Mouse (Mus musculus): Measurements from ENCODE around the gene Fbxw8. TPM values are rescaled to one million over a fixed set of nuclear protein-coding genes. Genes with fewer than 3 reads are reported as not detected.

Fbxw8 gene
- polyA plus RNA-seq, 1 experiment: 55.1 TPM

- DNase-seq (ENCODE audit: low read depth): no peak
- TF ChIP-seq POLR2A (IDR thresholded peaks at IDR 0.05; ENCODE audit: borderline replicate concordance, extremely low read depth, insufficient read depth, insufficient read length, poor library complexity, severe bottlenecking) (no peak), CTCF (IDR thresholded peaks at IDR 0.05; ENCODE audit: borderline replicate concordance, extremely low read depth, insufficient read depth, insufficient read length) (no peak)
Observed at GRCm38 (mm10) chr5:118155565-118155947, 292 bp upstream of the Fbxw8 start.

DNA sequence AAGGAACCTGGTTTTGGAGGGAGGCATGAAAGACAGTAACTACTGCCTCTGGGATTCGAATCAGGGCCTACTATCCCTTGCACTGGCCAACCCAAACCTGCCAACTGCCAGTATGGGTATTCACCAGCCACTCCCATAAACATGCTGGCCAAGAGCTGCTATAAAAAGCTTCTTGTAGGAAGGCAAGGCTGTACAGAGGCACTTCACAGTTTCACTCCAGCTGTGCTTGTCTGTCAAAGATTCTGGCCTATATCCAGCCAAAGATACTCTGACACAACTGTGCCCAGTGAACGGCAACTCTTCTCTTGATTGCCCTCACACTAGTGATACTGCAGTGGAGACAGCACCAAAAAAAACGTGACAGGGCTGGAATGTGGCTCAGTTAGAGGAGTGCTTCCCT is 5.6 kb downstream of the Fbxw8 start:
- TF ChIP-seq POLR2A (IDR thresholded peaks at IDR 0.05; ENCODE audit: borderline replicate concordance, extremely low read depth, insufficient read depth, insufficient read length, poor library complexity, severe bottlenecking): no peak
- no peak for DNase-seq (ENCODE audit: low read depth)

DNA sequence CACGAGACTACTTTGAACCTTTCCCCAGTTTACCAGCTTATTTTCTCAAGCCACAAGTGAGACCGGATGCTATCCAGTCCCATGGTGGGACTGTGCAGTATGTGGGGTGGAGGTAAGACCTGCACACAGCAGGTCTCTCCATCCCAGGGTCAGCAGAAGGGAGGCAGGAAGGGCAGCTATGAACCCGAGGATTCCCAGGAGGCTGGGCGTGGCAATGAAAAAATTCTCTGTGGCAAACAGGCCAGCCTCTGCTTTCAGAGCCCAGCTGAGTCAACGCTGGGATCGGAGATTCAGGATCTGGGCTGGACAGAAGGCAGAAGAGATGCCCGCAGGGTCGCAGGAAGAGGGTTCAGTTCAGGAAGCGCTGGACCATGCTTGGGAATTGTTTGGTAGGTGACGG is 8.0 kb downstream of the Fbxw8 start:
- DNase-seq (ENCODE audit: low read depth): no peak
- TF ChIP-seq POLR2A (IDR thresholded peaks at IDR 0.05; ENCODE audit: borderline replicate concordance, extremely low read depth, insufficient read depth, insufficient read length, poor library complexity, severe bottlenecking) (no peak), CTCF (IDR thresholded peaks at IDR 0.05; ENCODE audit: borderline replicate concordance, extremely low read depth, insufficient read depth, insufficient read length) (no peak)

- DNase-seq (ENCODE audit: low read depth): peak; percentile 74
- TF ChIP-seq POLR2A (IDR thresholded peaks at IDR 0.05; ENCODE audit: borderline replicate concordance, extremely low read depth, insufficient read depth, insufficient read length, poor library complexity, severe bottlenecking): no peak
- TF ChIP-seq CTCF (IDR thresholded peaks at IDR 0.05; ENCODE audit: borderline replicate concordance, extremely low read depth, insufficient read depth, insufficient read length): no peak
Observed at GRCm38 (mm10) chr5:118145999-118146679, 9.1 kb downstream of the Fbxw8 start.

- no peak for TF ChIP-seq CTCF (IDR thresholded peaks at IDR 0.05; ENCODE audit: borderline replicate concordance, extremely low read depth, insufficient read depth, insufficient read length)
- TF ChIP-seq POLR2A (IDR thresholded peaks at IDR 0.05; ENCODE audit: borderline replicate concordance, extremely low read depth, insufficient read depth, insufficient read length, poor library complexity, severe bottlenecking): no peak
- DNase-seq (ENCODE audit: low read depth): no peak
Observed at GRCm38 (mm10) chr5:118145458-118145857, 9.8 kb downstream of the Fbxw8 start.

DNA sequence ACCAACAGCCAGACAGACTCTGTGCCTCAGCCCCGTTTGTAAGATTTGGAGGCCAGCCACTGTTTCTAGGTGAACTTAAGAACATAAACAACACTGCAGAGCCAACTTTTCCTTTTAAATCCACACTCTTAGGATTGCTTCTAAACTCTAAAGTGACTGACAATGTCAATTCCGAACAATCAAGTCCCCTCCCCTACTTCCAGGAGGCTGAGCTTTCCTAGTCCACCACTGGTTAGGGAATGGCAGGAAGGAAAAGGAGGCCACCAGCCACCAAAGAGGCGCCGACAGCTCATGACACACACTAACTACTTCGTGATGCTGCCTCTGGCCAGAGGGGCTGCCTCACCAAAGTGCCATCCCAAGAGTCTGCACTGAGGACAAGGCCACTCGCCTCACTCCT is 10.5 kb downstream of the Fbxw8 start:
- DNase-seq (ENCODE audit: low read depth): no peak
- TF ChIP-seq CTCF (IDR thresholded peaks at IDR 0.05; ENCODE audit: borderline replicate concordance, extremely low read depth, insufficient read depth, insufficient read length) (no peak), POLR2A (IDR thresholded peaks at IDR 0.05; ENCODE audit: borderline replicate concordance, extremely low read depth, insufficient read depth, insufficient read length, poor library complexity, severe bottlenecking) (no peak)

GRCm38 (mm10) chr5:118144327-118144726 is 10.9 kb downstream of the Fbxw8 start:
- DNase-seq (ENCODE audit: low read depth): no peak
- no peak for TF ChIP-seq POLR2A (IDR thresholded peaks at IDR 0.05; ENCODE audit: borderline replicate concordance, extremely low read depth, insufficient read depth, insufficient read length, poor library complexity, severe bottlenecking)
- no peak for TF ChIP-seq CTCF (IDR thresholded peaks at IDR 0.05; ENCODE audit: borderline replicate concordance, extremely low read depth, insufficient read depth, insufficient read length)

DNA sequence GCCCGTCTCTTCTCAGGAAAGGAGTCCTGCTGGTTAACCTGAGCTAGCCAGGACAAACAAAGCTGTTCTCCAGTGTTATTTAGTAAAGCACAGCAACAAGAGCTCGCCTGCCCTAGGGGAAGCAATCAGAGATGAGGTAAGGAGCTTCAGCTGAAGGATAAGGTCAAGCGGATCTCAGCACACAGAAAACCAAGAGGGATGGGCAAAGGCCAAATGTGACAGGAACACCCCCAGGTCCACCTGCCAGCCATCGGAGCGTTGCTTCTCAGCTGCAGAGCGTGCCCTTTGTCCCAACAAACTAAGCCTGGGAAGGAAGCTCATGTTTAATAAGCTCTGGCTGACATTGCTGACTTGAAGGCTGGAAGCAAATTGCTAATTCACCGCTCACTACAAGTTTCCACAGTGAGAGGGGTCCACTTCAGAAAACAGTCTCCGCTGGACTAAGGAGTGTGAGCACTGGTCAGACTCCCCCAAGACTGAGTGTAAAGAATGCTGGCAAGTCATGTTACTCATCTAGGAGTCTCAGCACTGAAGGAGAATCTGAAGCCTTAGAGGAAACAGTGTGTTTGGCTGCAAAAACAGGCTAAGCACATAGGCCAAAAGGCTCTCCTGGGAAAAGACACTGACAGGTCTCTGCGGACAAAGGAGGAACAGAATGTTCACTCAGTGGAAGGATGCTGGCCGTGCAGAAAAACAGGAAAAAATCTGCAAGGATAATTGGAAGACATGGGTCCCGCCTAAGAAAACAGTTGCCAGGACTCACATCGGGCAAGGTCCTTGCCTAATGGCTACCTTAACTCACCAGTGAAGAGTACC is 11.8 kb downstream of the Fbxw8 start:
- DNase-seq (ENCODE audit: low read depth): no peak

DNA sequence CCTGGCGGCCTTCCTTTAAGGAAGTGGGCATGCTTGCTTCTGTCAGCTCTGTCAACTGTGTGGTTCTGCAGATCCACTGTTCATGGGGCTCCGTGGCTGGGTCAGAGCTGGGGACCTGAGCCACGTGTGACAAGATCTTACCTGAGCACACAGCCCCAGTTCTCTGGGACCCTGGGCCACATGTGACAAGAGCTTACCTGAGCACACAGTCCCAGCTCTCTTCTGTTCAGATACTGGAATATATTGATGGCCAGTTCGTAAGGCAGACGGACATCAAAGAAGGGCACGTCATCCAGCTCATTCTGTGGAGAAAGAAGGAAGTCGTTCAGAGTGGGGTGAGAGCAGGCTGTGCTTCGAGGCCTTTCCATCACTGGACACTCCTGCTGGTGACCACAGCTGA is 12.8 kb downstream of the Fbxw8 start:
- no peak for DNase-seq (ENCODE audit: low read depth)
- TF ChIP-seq POLR2A (IDR thresholded peaks at IDR 0.05; ENCODE audit: borderline replicate concordance, extremely low read depth, insufficient read depth, insufficient read length, poor library complexity, severe bottlenecking): no peak
- TF ChIP-seq CTCF (IDR thresholded peaks at IDR 0.05; ENCODE audit: borderline replicate concordance, extremely low read depth, insufficient read depth, insufficient read length): no peak

More for the DNA sequence above, 11.8 kb downstream of the Fbxw8 start:
- no peak for TF ChIP-seq POLR2A (IDR thresholded peaks at IDR 0.05; ENCODE audit: borderline replicate concordance, extremely low read depth, insufficient read depth, insufficient read length, poor library complexity, severe bottlenecking)
- no peak for TF ChIP-seq CTCF (IDR thresholded peaks at IDR 0.05; ENCODE audit: borderline replicate concordance, extremely low read depth, insufficient read depth, insufficient read length)

DNA sequence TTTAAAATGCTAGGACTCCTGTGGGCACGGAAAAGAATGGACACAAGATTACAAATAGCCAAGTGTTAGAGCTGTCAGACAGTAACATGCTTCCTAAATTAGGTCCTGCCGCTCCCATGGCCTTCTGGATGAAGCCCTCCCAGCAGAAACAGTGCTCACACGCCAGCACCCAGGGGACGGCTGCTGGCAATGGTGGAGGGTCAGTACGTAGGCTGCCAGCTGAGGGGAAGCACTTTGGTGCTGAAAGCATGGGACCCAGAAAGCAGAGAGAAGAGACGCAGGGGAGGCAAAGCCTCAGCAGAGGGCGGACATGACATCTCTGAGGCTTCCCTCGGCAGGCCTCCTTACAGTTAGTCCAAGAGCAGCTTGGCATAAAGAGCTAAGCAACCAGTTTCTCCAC is 15.6 kb downstream of the Fbxw8 start:
- TF ChIP-seq CTCF (IDR thresholded peaks at IDR 0.05; ENCODE audit: borderline replicate concordance, extremely low read depth, insufficient read depth, insufficient read length) (no peak), POLR2A (IDR thresholded peaks at IDR 0.05; ENCODE audit: borderline replicate concordance, extremely low read depth, insufficient read depth, insufficient read length, poor library complexity, severe bottlenecking) (no peak)
- DNase-seq (ENCODE audit: low read depth): no peak

- no peak for DNase-seq (ENCODE audit: low read depth)
- TF ChIP-seq POLR2A (IDR thresholded peaks at IDR 0.05; ENCODE audit: borderline replicate concordance, extremely low read depth, insufficient read depth, insufficient read length, poor library complexity, severe bottlenecking) (no peak), CTCF (IDR thresholded peaks at IDR 0.05; ENCODE audit: borderline replicate concordance, extremely low read depth, insufficient read depth, insufficient read length) (no peak)
Observed at GRCm38 (mm10) chr5:118136391-118136790, 18.9 kb downstream of the Fbxw8 start.

DNA sequence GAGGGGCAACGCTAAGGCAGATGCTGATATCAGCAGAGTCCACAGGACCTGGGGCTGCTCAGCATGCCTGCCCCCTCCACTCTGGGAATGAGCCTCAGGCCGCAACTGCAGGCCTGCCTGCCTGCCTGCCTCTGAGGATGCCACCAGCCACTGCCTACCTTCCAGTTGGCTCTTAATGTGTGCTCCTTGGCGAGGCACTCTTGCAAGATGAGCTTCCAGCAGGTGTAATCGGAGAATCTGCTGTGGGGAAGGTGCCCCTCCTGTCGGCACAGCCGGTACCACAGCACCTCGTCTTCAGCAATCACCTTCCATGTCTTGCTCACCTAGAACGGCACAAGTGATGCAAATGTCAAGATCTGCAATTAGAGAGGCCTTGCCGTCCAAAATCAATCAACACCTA is 26.6 kb downstream of the Fbxw8 start:
- TF ChIP-seq POLR2A (IDR thresholded peaks at IDR 0.05; ENCODE audit: borderline replicate concordance, extremely low read depth, insufficient read depth, insufficient read length, poor library complexity, severe bottlenecking) (no peak), CTCF (IDR thresholded peaks at IDR 0.05; ENCODE audit: borderline replicate concordance, extremely low read depth, insufficient read depth, insufficient read length) (no peak)
- DNase-seq (ENCODE audit: low read depth): peak; percentile 65
